Mouse (Mus musculus): ENCODE measurements around the gene Spata17. TPM values are rescaled to one million over a fixed set of nuclear protein-coding genes. Genes with fewer than 3 reads are reported as not detected.
A peak's percentile ranks its signal among the peaks of the same experiment; 100 is the strongest.

Spata17 gene
- 0.72 and 1.4 TPM in 2 replicates for polyA plus RNA-seq (2016; fragmentation: Nextera tagmentation; extraction: Ambion mirVana)

DNA sequence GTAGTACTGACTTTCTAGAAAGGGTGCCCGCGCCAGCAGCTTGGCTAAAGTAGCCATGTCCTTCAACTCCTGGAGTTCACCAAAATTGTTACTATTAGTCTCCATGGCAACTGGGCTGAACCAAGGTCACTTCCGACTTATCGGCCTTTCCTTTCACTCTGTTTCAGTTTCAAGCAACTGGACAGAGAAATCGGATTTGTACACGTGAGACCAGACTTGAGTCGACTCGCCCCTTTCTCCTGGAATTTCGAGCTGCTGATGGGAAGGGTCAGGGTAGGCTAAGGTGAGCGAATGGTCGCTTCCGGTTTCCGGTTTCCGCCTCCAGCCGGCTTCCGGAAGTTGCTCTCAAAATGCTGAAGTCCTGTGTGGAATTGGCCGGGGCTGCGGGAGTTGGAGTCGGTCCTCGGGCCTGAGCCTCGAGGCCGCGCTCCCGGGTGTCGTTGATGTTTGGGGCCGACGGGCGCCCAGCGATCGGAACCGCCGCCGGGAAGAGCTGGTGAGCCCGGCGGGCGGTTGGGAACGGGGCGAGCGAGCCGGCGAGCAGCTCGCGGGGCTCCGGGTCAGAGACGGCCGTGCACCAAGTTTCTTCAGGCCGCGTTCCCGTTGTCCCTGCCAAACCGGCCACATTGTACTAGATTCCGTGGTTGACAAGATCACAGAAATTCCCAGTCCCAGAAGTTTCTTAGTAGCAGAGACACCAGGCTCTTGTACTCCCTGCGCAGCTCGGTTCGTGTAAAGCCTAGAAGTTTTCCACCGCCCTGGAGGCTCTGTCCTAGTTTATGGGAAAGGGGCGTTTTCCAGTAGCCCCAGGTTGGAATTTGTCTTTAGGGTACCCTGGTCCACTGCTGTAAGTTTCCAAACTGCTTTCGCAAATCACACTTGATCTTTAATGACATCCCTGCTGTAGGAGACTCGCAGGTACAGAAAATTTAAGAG is at the start of gene Spata17, which contains the start of gene Gpatch2:
Gene Spata17, minus strand, starts transcription at position 285 of the 936 bp plus-strand sequence.
Gene Gpatch2, plus strand, starts transcription at position 328 of the 936 bp plus-strand sequence.
- under 1% methylated on average over 58 of the region's 58 CpGs for WGBS
- ATAC-seq (ENCODE audit: insufficient number of reproducible peaks, low FRiP score): peak; percentile 85
- H3K4me2 ChIP-seq: peak within 1 kb of the TSS; percentile 79
- H3K36me3 ChIP-seq: 0 out of 2 replicates have a peak, but pooled peaks cover 3% of the 10 kb centered on the region
- H3K4me3 ChIP-seq: peak within 1 kb of the TSS; percentile 93
- no peaks in the 10 kb centered on the region for H3K9me3 ChIP-seq (replicated peaks)
- 0 out of 2 replicates have a peak, but pooled peaks cover 6% of the 10 kb centered on the region for H3K4me1 ChIP-seq (replicated peaks)
- H3K27me3 ChIP-seq (replicated peaks): no peaks in the 10 kb centered on the region
- H3K9ac ChIP-seq: peak within 1 kb of the TSS; percentile 93
- peak within 1 kb of the TSS; percentile 71 for H3K27ac ChIP-seq (ENCODE audit: poor library complexity, severe bottlenecking)

DNA sequence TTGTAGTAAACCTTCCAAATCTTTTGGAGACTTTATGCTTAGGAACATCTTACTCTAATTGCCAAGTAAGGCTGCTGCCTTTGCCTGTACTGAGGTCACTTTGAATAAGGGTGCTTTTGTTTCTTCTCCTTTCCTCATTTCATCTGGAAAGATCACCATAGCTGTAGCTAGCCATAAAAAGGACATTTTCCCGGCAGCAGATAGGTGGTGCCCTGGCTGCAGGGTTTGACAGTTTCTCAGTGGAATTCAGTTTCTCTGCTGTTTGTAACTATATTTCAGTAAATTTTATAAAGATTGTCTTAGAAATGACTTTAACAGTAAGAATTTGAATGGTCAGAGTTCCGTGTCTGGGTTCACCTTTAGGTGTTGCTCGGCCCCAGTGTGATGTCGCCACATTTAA is 43.5 kb upstream of the Spata17 start:
- Histone ChIP-seq H3K4me1 (replicated peaks) (0 out of 2 replicates have a peak, but pooled peaks cover 4% of the 10 kb centered on the region), H3K9ac (no peak overlapping the region), H3K9me3 (replicated peaks) (no peaks in the 10 kb centered on the region), H3K4me3 (no peak overlapping the region), H3K27me3 (replicated peaks) (no peaks in the 10 kb centered on the region), H3K36me3 (0 out of 2 replicates have a peak, but pooled peaks cover 5% of the 10 kb centered on the region), H3K4me2 (no peak overlapping the region), H3K27ac (ENCODE audit: poor library complexity, severe bottlenecking) (no peak overlapping the region)
- WGBS: 85% methylated on average over 4 of the region's 4 CpGs
- ATAC-seq (ENCODE audit: insufficient number of reproducible peaks, low FRiP score): no peak

DNA sequence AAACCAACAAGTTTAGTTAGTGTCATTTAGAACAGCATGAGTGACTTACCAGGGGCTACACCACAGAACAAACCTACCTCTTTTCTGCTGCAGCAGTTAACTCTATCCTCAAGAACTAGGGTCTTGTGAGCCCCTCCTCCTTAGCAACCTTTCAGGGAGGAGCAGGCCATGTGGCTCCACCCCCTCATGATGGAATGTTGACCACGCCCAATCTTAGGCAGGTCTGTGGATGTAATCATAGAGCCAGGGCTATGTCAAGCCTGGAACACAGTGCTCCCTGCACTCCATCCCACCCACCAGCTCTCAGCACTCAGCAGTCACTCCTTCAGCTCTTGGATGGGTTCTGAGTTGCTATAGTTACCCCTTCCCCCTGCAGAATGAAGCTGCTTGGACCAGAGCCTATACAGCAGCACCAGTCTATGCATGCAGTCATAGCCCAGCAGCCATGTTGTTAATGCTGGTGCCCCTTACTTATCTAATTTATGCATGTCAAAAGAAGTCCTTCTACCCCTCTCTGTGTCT is 35.5 kb upstream of the Spata17 start:
- WGBS: 74% methylated on average over 1 of the region's 1 CpGs
- H3K4me2 ChIP-seq: no peak overlapping the region
- H3K4me3 ChIP-seq: no peak overlapping the region
- H3K27me3 ChIP-seq (replicated peaks): no peaks in the 10 kb centered on the region
- H3K4me1 ChIP-seq (replicated peaks): 0 out of 2 replicates have a peak, but pooled peaks cover 9% of the 10 kb centered on the region
- H3K27ac ChIP-seq (ENCODE audit: poor library complexity, severe bottlenecking): no peak overlapping the region
- H3K9me3 ChIP-seq (replicated peaks): no peaks in the 10 kb centered on the region
- 0 out of 2 replicates have a peak, but pooled peaks cover 5% of the 10 kb centered on the region for H3K36me3 ChIP-seq
- no peak for ATAC-seq (ENCODE audit: insufficient number of reproducible peaks, low FRiP score)
- no peak overlapping the region for H3K9ac ChIP-seq

DNA sequence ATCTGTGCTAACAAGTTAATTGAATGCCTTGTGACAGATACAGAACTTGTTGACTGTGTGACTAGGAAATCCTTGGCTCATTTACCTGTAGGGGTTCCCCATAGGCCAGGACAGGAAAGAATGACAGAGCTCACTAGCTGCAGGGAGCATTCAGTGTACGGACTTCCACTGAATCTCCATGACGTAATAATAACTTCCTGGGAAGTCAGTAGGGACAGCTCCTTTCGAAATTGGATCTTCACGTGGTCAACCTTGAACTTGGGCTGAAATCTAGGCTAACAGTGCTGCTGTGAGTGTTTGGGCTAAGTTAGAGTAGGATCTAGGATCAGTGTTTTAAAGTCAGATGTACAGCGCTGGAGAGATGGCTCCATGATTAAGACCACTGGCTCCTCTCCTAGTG is 29.5 kb upstream of the Spata17 start:
- no peak overlapping the region for H3K27ac ChIP-seq (ENCODE audit: poor library complexity, severe bottlenecking)
- no peak overlapping the region for H3K4me2 ChIP-seq
- 78% methylated on average over 5 of the region's 5 CpGs for WGBS
- H3K9me3 ChIP-seq (replicated peaks): no peaks in the 10 kb centered on the region
- H3K4me3 ChIP-seq: no peak overlapping the region
- no peak overlapping the region for H3K9ac ChIP-seq
- no peaks in the 10 kb centered on the region for H3K36me3 ChIP-seq
- ATAC-seq (ENCODE audit: insufficient number of reproducible peaks, low FRiP score): no peak
- H3K4me1 ChIP-seq (replicated peaks): 0 out of 2 replicates have a peak, but pooled peaks cover 6% of the 10 kb centered on the region
- no peaks in the 10 kb centered on the region for H3K27me3 ChIP-seq (replicated peaks)

DNA sequence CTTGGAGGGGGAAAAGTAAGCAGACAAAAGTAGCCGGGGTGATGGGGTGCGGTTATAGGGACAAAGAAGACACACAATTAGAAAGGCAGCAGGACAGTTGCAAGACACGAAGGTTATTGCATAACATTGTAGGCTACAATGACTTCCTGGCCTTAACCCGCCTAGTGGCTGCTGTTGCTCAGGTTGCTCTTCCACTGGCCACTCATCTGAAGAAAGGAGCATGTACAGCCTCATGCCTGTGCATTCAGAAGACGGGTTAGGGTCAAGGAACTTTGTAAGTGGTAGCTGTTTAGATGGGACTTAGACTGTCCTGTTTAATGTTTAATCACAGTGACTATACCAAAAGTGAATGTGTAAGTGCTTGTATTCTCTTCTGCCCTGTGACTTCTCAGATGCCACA is 26.1 kb upstream of the Spata17 start:
- peaks cover 7% of the 10 kb centered on the region; the same call in 1 of the 2 replicates for H3K36me3 ChIP-seq
- H3K4me3 ChIP-seq: no peak overlapping the region
- no peak overlapping the region for H3K9ac ChIP-seq
- H3K4me1 ChIP-seq (replicated peaks): peaks cover 5% of the 10 kb centered on the region
- no peaks in the 10 kb centered on the region for H3K27me3 ChIP-seq (replicated peaks)
- no peaks in the 10 kb centered on the region for H3K9me3 ChIP-seq (replicated peaks)
- no peak for ATAC-seq (ENCODE audit: insufficient number of reproducible peaks, low FRiP score)
- no peak overlapping the region for H3K4me2 ChIP-seq
- WGBS: 92% methylated on average over 5 of the region's 5 CpGs
- H3K27ac ChIP-seq (ENCODE audit: poor library complexity, severe bottlenecking): no peak overlapping the region

DNA sequence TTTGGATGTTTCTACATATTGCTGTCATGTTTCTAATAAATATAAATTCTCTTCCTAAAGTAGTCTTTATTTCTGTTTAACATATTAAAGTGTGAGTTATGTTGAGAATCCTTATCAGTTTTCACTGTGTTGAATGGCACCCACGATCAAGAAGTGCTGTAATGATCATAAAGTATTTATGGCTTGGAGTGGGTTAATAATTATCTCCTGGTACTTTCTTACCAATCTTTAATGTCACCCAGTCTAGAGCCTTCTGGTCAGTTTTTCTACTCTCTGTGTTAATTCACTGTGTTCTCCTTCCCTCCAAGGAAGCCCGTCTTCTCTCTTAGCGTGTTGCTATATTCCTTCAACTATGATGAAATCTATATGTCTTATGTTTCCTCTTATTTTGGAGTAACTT is 25.0 kb upstream of the Spata17 start:
- no peak overlapping the region for H3K4me3 ChIP-seq
- H3K4me1 ChIP-seq (replicated peaks): peaks cover 10% of the 10 kb centered on the region
- WGBS: 93% methylated on average over 3 of the region's 3 CpGs
- no peak overlapping the region for H3K4me2 ChIP-seq
- H3K36me3 ChIP-seq: peaks cover 7% of the 10 kb centered on the region; the same call in 1 of the 2 replicates
- no peak overlapping the region for H3K9ac ChIP-seq
- H3K9me3 ChIP-seq (replicated peaks): no peaks in the 10 kb centered on the region
- H3K27me3 ChIP-seq (replicated peaks): no peaks in the 10 kb centered on the region
- no peak for ATAC-seq (ENCODE audit: insufficient number of reproducible peaks, low FRiP score)
- no peak overlapping the region for H3K27ac ChIP-seq (ENCODE audit: poor library complexity, severe bottlenecking)

DNA sequence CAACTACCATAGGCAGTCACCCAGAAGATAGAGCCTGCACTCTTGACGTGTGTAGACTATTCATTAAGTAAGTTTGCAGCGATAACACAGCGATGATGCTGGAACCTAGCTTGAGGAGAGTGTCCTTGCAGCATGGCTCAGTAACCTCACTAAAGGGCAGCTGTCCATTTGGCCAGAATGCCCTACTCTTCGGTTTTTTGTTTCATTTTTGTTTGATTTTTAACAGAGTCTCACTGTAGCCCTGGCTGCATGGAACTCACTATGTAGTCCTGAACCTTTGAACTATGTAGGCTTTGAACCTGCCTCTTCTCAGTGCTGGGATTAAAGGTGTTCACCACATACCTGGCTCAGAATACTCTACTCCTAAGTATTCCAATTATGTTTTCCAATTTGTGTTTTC is 22.8 kb upstream of the Spata17 start:
- H3K27me3 ChIP-seq (replicated peaks): no peaks in the 10 kb centered on the region
- no peak overlapping the region for H3K4me2 ChIP-seq
- H3K9me3 ChIP-seq (replicated peaks): no peaks in the 10 kb centered on the region
- ATAC-seq (ENCODE audit: insufficient number of reproducible peaks, low FRiP score): no peak
- H3K27ac ChIP-seq (ENCODE audit: poor library complexity, severe bottlenecking): no peak overlapping the region
- peaks cover 19% of the 10 kb centered on the region for H3K36me3 ChIP-seq
- no peak overlapping the region for H3K9ac ChIP-seq
- H3K4me1 ChIP-seq (replicated peaks): peaks cover 10% of the 10 kb centered on the region
- 91% methylated on average over 4 of the region's 4 CpGs for WGBS
- no peak overlapping the region for H3K4me3 ChIP-seq

DNA sequence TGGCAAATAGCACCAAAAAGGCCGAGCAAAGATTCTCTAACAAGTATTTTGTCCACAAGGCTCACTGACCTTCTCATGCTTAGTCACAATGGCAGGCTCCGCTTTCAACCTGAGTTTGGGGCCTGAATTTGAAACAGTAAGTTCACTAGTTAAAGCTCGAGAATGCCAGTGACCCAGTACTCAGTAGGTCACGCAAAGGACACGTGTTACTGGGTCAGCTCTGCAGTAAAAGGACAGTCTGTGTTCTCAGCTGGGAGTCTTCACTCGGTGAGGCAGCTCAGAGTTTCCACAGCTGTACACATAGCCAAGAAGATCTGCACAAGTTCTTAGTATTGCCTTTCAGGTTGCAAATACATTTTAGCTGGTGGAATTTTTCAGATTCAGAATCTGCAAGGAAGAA is 21.0 kb upstream of the Spata17 start:
- Histone ChIP-seq H3K9ac (no peak overlapping the region), H3K4me2 (no peak overlapping the region), H3K27ac (ENCODE audit: poor library complexity, severe bottlenecking) (no peak overlapping the region), H3K4me1 (replicated peaks) (peaks cover 10% of the 10 kb centered on the region), H3K9me3 (replicated peaks) (no peaks in the 10 kb centered on the region), H3K4me3 (no peak overlapping the region), H3K27me3 (replicated peaks) (no peaks in the 10 kb centered on the region), H3K36me3 (peaks cover 23% of the 10 kb centered on the region)
- WGBS: 75% methylated on average over 6 of the region's 6 CpGs
- no peak for ATAC-seq (ENCODE audit: insufficient number of reproducible peaks, low FRiP score)

DNA sequence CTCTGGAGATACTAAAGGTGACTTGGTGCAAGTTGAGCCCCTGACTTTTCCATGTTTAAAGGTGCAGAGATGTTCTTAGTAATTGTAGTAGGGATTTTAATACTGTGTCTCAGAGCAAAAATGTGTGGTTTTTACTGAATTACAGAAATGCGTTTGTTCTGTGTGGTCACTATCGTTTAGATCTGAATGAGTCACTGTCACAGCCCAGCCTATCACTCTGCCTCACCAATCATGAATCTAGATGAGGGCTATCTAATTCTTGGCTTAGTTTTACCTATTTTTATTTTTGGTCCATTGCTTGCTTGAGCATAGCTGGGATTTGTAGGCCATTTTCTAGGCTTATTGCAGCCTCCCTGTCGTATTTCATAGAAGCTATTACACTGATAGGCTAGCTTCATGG is 19.9 kb upstream of the Spata17 start:
- no peak overlapping the region for H3K9ac ChIP-seq
- ATAC-seq (ENCODE audit: insufficient number of reproducible peaks, low FRiP score): no peak
- 86% methylated on average over 3 of the region's 3 CpGs for WGBS

DNA sequence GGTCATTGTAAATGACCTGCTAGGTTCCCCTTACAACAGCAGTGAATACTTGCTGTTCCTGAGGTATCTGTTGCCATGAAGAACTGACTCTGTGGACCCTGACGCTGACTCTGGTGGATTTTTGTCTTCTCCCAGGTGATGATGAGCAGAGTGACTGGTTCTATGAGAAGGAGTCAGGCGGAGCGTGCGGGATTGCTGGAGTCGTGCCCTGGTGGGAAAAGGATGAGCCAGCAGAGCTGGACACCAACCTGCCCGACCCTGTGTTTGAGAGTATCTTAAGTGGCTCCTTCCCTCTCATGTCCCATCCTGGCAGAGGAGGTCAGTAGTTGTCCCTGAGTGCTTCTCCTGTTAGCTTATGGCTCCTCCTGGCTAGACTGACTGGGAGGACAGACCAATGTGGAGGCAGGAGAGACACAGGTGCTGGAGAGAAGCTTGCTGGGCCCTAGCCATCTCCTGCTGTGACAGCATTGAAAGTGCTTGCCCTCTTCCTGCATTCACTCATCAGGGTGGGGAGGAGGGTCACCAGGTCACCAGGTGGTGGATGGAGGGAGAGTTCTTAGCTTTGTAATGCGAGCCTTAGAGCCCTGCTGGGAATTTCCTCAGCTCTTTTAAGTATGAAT is 17.8 kb upstream of the Spata17 start:
- Histone ChIP-seq H3K9me3 (replicated peaks) (no peaks in the 10 kb centered on the region), H3K4me2 (no peak overlapping the region), H3K27ac (ENCODE audit: poor library complexity, severe bottlenecking) (no peak overlapping the region), H3K4me3 (no peak overlapping the region), H3K27me3 (replicated peaks) (no peaks in the 10 kb centered on the region), H3K36me3 (peaks cover 24% of the 10 kb centered on the region), H3K9ac (no peak overlapping the region), H3K4me1 (replicated peaks) (peaks cover 18% of the 10 kb centered on the region)
- 66% methylated on average over 7 of the region's 7 CpGs for WGBS
- ATAC-seq (ENCODE audit: insufficient number of reproducible peaks, low FRiP score): no peak

More for the DNA sequence above, 19.9 kb upstream of the Spata17 start:
- Histone ChIP-seq H3K4me1 (replicated peaks) (peaks cover 10% of the 10 kb centered on the region), H3K4me2 (no peak overlapping the region), H3K27ac (ENCODE audit: poor library complexity, severe bottlenecking) (no peak overlapping the region), H3K9me3 (replicated peaks) (no peaks in the 10 kb centered on the region), H3K4me3 (no peak overlapping the region), H3K27me3 (replicated peaks) (no peaks in the 10 kb centered on the region), H3K36me3 (peaks cover 23% of the 10 kb centered on the region)
